Mouse (Mus musculus) kidney, adult 2 months (tissue): ENCODE measurements around the gene Mfsd5. TPM values are rescaled to one million over a fixed set of nuclear protein-coding genes. Genes with fewer than 3 reads are reported as not detected.
A peak's percentile ranks its signal among the peaks of the same experiment; 100 is the strongest.

Source experiments
- DNase-seq: peaks from one replicate; pipeline ENCODE4 v3.0.0; 2021
- H3K27ac ChIP-seq: fragments of 200-500 bp; 2 replicates; pipeline ENCODE4 v1.5.1; 2012; ENCODE audit warnings: low read depth, low read length, control low read depth, inconsistent platforms; ENCODE audit not compliant: insufficient read depth
- H3K27me3 ChIP-seq: fragments of 200-500 bp; replicated peaks from 2 replicates; pipeline ENCODE4 v1.6.1; 2012; ENCODE audit warnings: mild to moderate bottlenecking, moderate library complexity, low read length, inconsistent platforms; ENCODE audit not compliant: control insufficient read depth, insufficient read depth
- H3K36me3 ChIP-seq: fragments of 200-500 bp; 2 replicates; pipeline ENCODE4 v1.6.1; 2012; ENCODE audit warnings: mild to moderate bottlenecking, moderate library complexity, low read length, inconsistent platforms; ENCODE audit not compliant: control insufficient read depth, insufficient read depth
- H3K4me1 ChIP-seq: fragments of 200-500 bp; 2 replicates; pipeline ENCODE4 v1.6.1; 2011; ENCODE audit warnings: low read length; ENCODE audit not compliant: control insufficient read depth, insufficient read depth
- H3K4me3 ChIP-seq: fragments of 200-500 bp; 2 replicates; pipeline ENCODE4 v1.5.1; 2011; ENCODE audit warnings: mild to moderate bottlenecking, low read depth, low read length, control low read depth; ENCODE audit not compliant: insufficient read depth
- CTCF ChIP-seq: fragments of 200-500 bp; conservative IDR thresholded peaks from 2 replicates; pipeline ENCODE4 v1.5.1; 2011; ENCODE audit warnings: low read depth, mild to moderate bottlenecking, control low read depth, low read length, moderate library complexity, mixed read lengths; ENCODE audit not compliant: insufficient read depth, insufficient read length
- POLR2A ChIP-seq: fragments of 200-500 bp; IDR thresholded peaks from one replicate; pipeline ENCODE4 v1.6.1; 2011; ENCODE audit warnings: low read depth, low read length, control low read depth
- WGBS: fragments of 180-500 bp; shearing (Covaris S2); methylation state at CpG from one replicate; pipeline ENCODE4 v1.1.7; 2018; 5-methylcytosine and 5-hydroxymethylcytosine counted together
- polyA plus RNA-seq: library from polyadenylated mRNA; depleted of rRNA; stranded (reverse); fragments of >200 nt; gene quantifications from 2 replicates; pipeline ENCODE4 v1.2.3, GENCODE M21; 2012

The Mfsd5 gene
- polyA plus RNA-seq, 1 experiment: 66.5 TPM

DNA sequence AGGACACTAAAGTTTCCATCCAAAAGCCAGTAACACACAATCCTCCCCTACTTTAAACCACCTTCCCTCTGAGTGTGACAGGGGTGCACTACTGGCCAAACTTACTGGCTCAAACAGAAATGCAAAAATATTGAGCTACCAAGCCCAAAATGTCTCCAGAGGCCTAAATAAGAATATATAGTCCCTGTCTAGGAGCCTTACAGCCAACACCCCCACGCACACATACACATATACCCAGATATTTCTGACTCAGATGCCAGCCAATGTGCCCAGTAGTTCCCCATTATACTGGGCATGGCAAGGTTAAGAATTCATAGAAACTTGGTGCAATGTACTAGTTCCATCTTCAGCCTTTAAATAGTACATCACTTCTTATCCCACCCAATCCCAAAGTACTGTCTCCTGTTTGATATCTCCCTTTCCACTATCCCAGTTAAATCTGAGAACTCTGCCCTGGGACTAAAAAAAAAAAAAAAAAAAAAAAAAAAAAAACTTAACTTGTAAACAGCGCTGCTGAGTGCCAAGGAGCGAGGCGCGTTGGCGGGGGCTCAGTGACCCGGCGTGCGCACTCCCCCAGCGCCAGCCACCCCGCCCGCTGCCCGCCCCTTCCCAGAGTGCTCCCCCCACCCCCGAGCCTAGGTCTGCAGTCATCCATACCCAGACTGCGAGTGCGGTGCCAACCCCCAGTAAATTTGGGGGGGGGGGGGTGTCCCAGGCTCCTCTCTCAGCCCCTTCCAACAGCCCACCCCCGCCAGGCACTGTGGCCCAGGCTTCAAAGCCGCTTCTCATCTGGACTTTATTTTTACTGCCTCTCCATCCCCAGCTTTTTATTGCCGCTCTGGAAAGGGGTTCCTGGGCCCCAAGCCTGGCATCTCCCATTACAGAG is 34.7 kb upstream of the Mfsd5 start:
- 15% methylated on average over 19 of the region's 19 CpGs for WGBS
- TF ChIP-seq CTCF: no peak
- TF ChIP-seq POLR2A: no peak
- no peaks in the 10 kb centered on the region for H3K36me3 ChIP-seq
- peaks cover 13% of the 10 kb centered on the region for H3K4me1 ChIP-seq
- no peaks in the 10 kb centered on the region for H3K27me3 ChIP-seq
- peak; percentile 57 for DNase-seq
- H3K4me3 ChIP-seq: peak overlapping the region; percentile 70
- H3K27ac ChIP-seq: peak overlapping the region; percentile 90

DNA sequence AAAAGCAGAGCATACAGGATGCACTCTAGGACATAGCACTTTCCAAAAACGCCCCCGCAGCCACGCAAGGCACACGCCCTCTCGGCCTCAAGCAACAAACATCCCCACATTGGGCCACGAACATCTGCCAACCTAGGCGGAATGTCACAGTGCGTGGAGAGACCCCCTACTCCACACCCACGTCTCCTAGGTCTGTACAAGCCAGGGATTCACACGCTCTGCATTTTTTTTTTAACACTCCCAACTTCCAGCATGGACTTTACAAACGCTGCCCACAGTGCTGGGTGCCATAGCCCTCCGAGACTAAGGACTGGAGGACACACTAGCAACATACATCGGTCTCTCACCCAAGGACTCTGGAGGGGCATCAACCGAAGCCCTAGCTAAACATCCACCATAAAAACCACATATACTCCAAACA is 33.8 kb upstream of the Mfsd5 start:
- 12% methylated on average over 14 of the region's 14 CpGs for WGBS
- H3K36me3 ChIP-seq: no peaks in the 10 kb centered on the region
- TF ChIP-seq CTCF (no peak), POLR2A (peak; percentile 13)
- H3K4me3 ChIP-seq: peak overlapping the region; percentile 70
- H3K27me3 ChIP-seq: no peaks in the 10 kb centered on the region
- peak; percentile 32 for DNase-seq
- H3K4me1 ChIP-seq: peaks cover 15% of the 10 kb centered on the region
- peak overlapping the region; percentile 90 for H3K27ac ChIP-seq

DNA sequence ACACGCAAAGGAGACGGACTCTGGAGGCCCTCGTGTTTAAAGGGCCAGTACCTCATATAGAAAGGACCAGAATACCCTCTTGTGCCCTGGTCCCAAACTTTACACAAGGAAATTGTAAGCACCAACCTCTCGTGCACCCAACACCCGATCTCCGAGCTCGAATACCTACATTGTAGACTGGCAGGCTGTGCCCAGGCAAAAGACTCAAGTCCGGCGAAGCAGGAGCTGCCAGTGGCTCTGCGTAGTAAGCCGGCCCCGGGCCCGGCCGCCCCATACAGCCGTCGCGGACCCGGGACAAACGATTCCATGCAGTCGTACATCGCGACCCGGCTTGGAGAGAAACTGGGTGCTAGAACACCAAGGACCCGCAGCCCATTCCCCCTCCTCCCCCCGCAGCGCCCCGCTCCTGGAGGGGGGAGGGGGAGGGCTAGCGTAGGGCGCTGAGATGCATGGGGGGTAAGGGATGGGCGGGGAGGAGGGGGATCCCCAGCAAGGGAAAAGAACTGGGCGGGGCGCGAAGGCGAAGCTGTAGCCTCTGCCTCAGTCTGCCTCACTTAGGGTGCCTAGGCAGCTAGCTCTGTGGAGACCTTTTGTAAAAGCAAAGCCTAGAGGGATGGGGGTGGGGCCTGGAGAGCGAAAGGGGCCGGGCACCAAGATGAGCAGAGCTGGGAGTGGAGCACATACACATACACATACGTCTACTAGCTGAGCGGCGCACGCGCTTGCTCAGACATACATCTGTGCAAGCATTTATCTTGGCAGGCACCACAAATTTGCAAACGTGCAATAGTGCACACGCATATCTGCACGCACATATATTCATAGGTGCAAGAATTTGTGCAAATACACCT is 33.1 kb upstream of the Mfsd5 start:
- DNase-seq: peak; percentile 86
- TF ChIP-seq CTCF (no peak), POLR2A (peak; percentile 57)

DNA sequence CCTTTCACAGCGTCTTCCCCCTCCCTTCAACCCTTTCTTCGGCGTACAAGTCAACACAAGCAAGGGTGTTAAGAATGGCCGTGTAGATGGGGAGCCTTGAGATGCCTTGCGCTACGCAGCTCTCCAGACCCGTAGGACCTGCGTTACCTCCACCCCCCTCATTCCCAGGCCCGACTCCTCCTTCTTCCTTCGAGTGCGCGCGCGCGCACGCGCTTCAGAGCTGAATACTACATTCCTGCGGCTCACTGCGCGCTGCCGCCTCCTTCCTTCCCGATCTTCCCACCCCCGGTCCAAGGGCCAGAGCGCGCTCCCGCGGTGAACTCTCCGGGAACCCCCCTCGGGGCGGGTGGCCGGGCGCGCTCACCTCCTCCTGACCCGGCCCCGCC is 32.4 kb upstream of the Mfsd5 start:
- Histone ChIP-seq H3K27me3 (no peaks in the 10 kb centered on the region), H3K36me3 (no peaks in the 10 kb centered on the region), H3K4me3 (peak overlapping the region; percentile 70), H3K4me1 (peaks cover 15% of the 10 kb centered on the region), H3K27ac (peak overlapping the region; percentile 97)
- WGBS: under 1% methylated on average over 35 of the region's 35 CpGs
- peak; percentile 83 for TF ChIP-seq POLR2A
- TF ChIP-seq CTCF: no peak
- peak; percentile 99 for DNase-seq

More for the DNA sequence above, 33.1 kb upstream of the Mfsd5 start:
- H3K27ac ChIP-seq: peak overlapping the region; percentile 97
- under 1% methylated on average over 43 of the region's 44 CpGs for WGBS
- peak overlapping the region; percentile 70 for H3K4me3 ChIP-seq
- H3K27me3 ChIP-seq: no peaks in the 10 kb centered on the region
- no peaks in the 10 kb centered on the region for H3K36me3 ChIP-seq
- H3K4me1 ChIP-seq: peaks cover 15% of the 10 kb centered on the region

DNA sequence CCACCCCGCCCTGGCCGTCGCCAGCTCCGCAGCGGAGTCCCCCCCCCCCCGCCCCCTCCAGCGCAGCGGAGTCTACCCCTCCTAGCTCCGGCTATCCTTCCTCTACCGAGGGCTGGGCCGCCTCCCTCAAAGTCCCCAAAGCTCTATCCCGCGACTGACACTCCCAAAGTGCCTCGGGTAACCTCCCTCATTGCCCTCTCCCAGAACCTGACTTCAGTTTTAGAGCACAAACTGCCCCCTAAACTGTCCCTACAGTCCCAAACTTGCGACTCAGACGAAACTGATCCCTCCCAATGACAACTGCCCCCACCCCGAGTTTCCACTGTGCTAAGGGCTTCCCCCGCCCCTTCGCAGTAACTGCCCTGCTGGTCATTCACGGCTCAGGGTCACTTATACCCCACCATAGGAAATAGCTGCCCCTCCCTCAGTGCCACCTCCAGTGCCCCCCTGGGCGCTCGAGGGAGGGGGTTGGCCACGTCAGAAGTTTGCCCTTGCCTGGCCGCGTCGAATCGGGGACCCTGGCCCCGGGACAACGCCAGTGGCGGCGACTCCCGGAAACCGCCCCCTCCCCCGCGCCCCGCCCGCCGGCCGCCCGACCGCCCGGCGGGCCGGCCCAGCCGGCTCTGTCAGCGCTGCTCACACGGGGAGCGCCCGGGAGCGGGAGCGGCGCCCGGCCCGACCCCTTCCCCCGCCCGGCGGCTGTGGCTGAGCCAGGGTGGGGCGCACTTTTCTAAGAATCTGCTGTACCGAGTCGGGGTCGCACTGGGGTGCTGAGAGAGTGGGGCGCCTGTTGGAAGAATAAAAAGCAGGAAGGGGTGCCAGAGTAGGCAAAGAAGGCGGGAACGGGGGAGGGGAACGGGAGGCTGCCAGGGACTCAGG is 31.8 kb upstream of the Mfsd5 start:
- WGBS: 1% methylated on average over 65 of the region's 65 CpGs
- peak; percentile 86 for DNase-seq
- Histone ChIP-seq H3K4me3 (peak overlapping the region; percentile 63), H3K27me3 (no peaks in the 10 kb centered on the region), H3K4me1 (peaks cover 15% of the 10 kb centered on the region), H3K36me3 (no peaks in the 10 kb centered on the region), H3K27ac (peak overlapping the region; percentile 99)
- no peak for TF ChIP-seq CTCF
- TF ChIP-seq POLR2A: peak; percentile 30

DNA sequence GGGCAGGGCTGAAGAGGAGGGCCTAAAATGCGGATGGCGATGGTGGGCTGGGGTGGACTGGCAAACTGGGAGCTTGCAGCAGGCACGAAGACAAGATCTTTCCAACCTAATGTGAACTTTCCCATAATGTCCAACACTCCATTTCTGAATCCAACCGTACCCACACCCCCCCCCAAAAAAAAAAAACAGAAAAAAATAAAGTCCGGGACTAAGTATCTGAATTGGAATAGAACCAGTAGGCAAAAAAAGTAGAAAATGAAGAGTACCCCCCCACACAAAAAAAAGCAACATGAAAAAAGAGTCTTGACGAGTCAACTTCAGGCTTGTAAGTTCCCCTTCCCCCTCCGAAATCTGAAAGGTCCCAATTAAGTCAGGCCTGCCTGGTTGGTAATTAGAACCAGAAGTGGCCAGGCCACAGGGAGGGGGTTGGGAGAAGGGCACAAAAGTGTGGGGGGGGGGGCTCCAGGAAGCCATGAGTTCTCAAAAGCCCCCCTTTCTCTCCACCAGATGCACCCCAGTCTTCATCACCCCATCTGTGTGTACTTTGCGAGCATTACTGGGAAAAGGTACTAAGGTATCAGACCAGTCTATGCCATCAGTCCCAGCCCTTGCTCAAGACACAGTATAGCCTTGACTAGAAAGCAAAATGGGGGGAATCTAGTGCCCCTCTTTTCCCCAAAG is 31.0 kb upstream of the Mfsd5 start:
- H3K27me3 ChIP-seq: no peaks in the 10 kb centered on the region
- DNase-seq: no peak
- 15% methylated on average over 8 of the region's 8 CpGs for WGBS
- H3K27ac ChIP-seq: peak overlapping the region; percentile 81
- peak overlapping the region; percentile 57 for H3K4me3 ChIP-seq
- H3K36me3 ChIP-seq: no peaks in the 10 kb centered on the region
- H3K4me1 ChIP-seq: peaks cover 15% of the 10 kb centered on the region
- TF ChIP-seq POLR2A (no peak), CTCF (no peak)
